Mouse (Mus musculus) retina, embryonic 14.5 days (tissue): ENCODE measurements at regions not wholly inside any gene's neighbourhood (a gene's known extent, or its start where the extent isn't known, plus 50 kb on each side); places are given as distances from the start of the nearest gene placed in this dataset.

Source experiments
- DNase-seq: peaks from one replicate; pipeline ENCODE4 v3.0.0-alpha.2; 2015; ENCODE audit warnings: low spot score

GRCm38 (mm10) chrX:122165179-122165578, 232.0 kb downstream of the Nap1l3 start:
- DNase-seq, result peak; percentile 27
